ENCODE assay signal across 22 mouse cellular contexts in genomic region chr6:104990366-104990765, GRCm38 (mm10).
DNase-seq lines count a peak whose midpoint lies in the region; ATAC-seq and TF ChIP-seq lines count a peak whose summit lies in the region.
"Had no signal": no experiment of that assay in that cellular context is flagged by ENCODE, and none has a peak within 500 bp of the region (broad histone marks: within the 10 kb centered on the region; RNA-seq: fewer than 3 reads in every experiment).

No protein-coding gene starts in this region.

- H3K27me3 ChIP-seq in forebrain, embryonic 13.5 days = no peaks in the 10 kb centered on the region
- H3K27me3 ChIP-seq in forebrain, postnatal 0 days (ENCODE audit: insufficient read depth, low read length) = no peaks in the 10 kb centered on the region
- H3K27me3 ChIP-seq in forebrain, embryonic 16.5 days (replicated peaks; ENCODE audit: control insufficient read depth, insufficient read depth, low read length) = no peaks in the 10 kb centered on the region
- H3K27me3 ChIP-seq: embryonic facial prominence, embryonic 13.5 days; embryonic facial prominence, embryonic 15.5 days; Patski had no signal

- no peak overlapping the region for H3K27ac ChIP-seq in forebrain, embryonic 13.5 days
- H3K27ac ChIP-seq in forebrain, postnatal 0 days (ENCODE audit: low read depth, low read length) = no peak overlapping the region
- H3K27ac ChIP-seq in forebrain, embryonic 16.5 days (ENCODE audit: low read length) = no peak overlapping the region
- H3K27ac ChIP-seq: embryonic facial prominence, embryonic 13.5 days; embryonic facial prominence, embryonic 15.5 days; gastrocnemius, adult 2 months had no signal

- ATAC-seq in forebrain, embryonic 13.5 days = peak; percentile 78
- ATAC-seq in forebrain, postnatal 0 days = no peak
- peak; percentile 62 for ATAC-seq in forebrain, embryonic 16.5 days
- ATAC-seq: Patski had no signal

- no peak for TF ChIP-seq CTCF in forebrain, postnatal 0 days (IDR thresholded peaks at IDR 0.05; ENCODE audit: low read depth)
- no peak for TF ChIP-seq CTCF in brain, embryonic 14.5 days (IDR thresholded peaks at IDR 0.05; ENCODE audit: borderline replicate concordance, extremely low read depth, insufficient read depth, insufficient read length)

- H3K9me3 ChIP-seq in forebrain, embryonic 13.5 days (replicated peaks) = no peaks in the 10 kb centered on the region
- H3K9me3 ChIP-seq in forebrain, postnatal 0 days (ENCODE audit: low read length) = no peaks in the 10 kb centered on the region
- H3K9me3 ChIP-seq in forebrain, embryonic 16.5 days (ENCODE audit: control insufficient read depth, low read length) = no peaks in the 10 kb centered on the region
- H3K9me3 ChIP-seq: embryonic facial prominence, embryonic 13.5 days; embryonic facial prominence, embryonic 15.5 days had no signal

- no peaks in the 10 kb centered on the region for H3K36me3 ChIP-seq in forebrain, embryonic 13.5 days (ENCODE audit: poor library complexity, severe bottlenecking)
- no peaks in the 10 kb centered on the region for H3K36me3 ChIP-seq in forebrain, postnatal 0 days (ENCODE audit: insufficient read depth)
- H3K36me3 ChIP-seq in forebrain, embryonic 16.5 days (ENCODE audit: control insufficient read depth, insufficient read depth) = no peaks in the 10 kb centered on the region
- H3K36me3 ChIP-seq: embryonic facial prominence, embryonic 13.5 days; embryonic facial prominence, embryonic 15.5 days had no signal

- no peak for TF ChIP-seq POLR2A in brain, embryonic 14.5 days (IDR thresholded peaks at IDR 0.05; ENCODE audit: borderline replicate concordance, extremely low read depth, insufficient read depth, insufficient read length, poor library complexity, severe bottlenecking)

- 16% methylated on average over 2 of the region's 2 CpGs for WGBS in forebrain, embryonic 13.5 days
- WGBS in forebrain, postnatal 0 days = 26% methylated on average over 2 of the region's 2 CpGs
- WGBS in forebrain, embryonic 16.5 days = 15% methylated on average over 2 of the region's 2 CpGs

- no peak overlapping the region for H3K4me3 ChIP-seq in forebrain, embryonic 13.5 days
- H3K4me3 ChIP-seq in forebrain, postnatal 0 days (ENCODE audit: low read depth, low read length) = no peak overlapping the region
- no peak overlapping the region for H3K4me3 ChIP-seq in forebrain, embryonic 16.5 days (replicated peaks; ENCODE audit: low read length)
- H3K4me3 ChIP-seq: embryonic facial prominence, embryonic 13.5 days; embryonic facial prominence, embryonic 15.5 days; erythroblast, embryonic 14.5 days; gastrocnemius, adult 2 months had no signal

- peaks cover 9% of the 10 kb centered on the region; the same call in 1 of the 2 replicates for H3K4me1 ChIP-seq in forebrain, embryonic 13.5 days
- H3K4me1 ChIP-seq in forebrain, postnatal 0 days (ENCODE audit: insufficient read depth) = no peaks in the 10 kb centered on the region
- H3K4me1 ChIP-seq in forebrain, embryonic 16.5 days (replicated peaks; ENCODE audit: control insufficient read depth, insufficient read depth, low read length) = no peaks in the 10 kb centered on the region
- H3K4me1 ChIP-seq: embryonic facial prominence, embryonic 13.5 days; embryonic facial prominence, embryonic 15.5 days had no signal

- H3K4me2 ChIP-seq in forebrain, embryonic 13.5 days = no peak overlapping the region
- no peak overlapping the region for H3K4me2 ChIP-seq in forebrain, postnatal 0 days (ENCODE audit: low read depth)
- no peak overlapping the region for H3K4me2 ChIP-seq in forebrain, embryonic 16.5 days (ENCODE audit: low read length)
- H3K4me2 ChIP-seq: embryonic facial prominence, embryonic 13.5 days; embryonic facial prominence, embryonic 15.5 days had no signal

- no peak overlapping the region for H3K9ac ChIP-seq in forebrain, embryonic 13.5 days
- H3K9ac ChIP-seq in forebrain, postnatal 0 days = no peak overlapping the region
- H3K9ac ChIP-seq in forebrain, embryonic 16.5 days (replicated peaks; ENCODE audit: low read depth, low read length) = no peak overlapping the region
- H3K9ac ChIP-seq: embryonic facial prominence, embryonic 13.5 days; embryonic facial prominence, embryonic 15.5 days had no signal

- no peak for DNase-seq in forebrain, postnatal 0 days
- peak; percentile 74 for DNase-seq in Muller cell, postnatal 12 days (ENCODE audit: inconsistent ontology term)
- peak; percentile 71 for DNase-seq in brain, embryonic 14.5 days (ENCODE audit: low read depth)
- DNase-seq in adrenal gland, postnatal 25 days = no peak
- no peak for DNase-seq in T-cell, adult 2 months (ENCODE audit: low spot score)
- DNase-seq: adrenal gland, adult 2 months; adrenal gland, postnatal 10 days; adrenal gland, postnatal 36 days; cerebellum, adult 11 months; cerebellum, adult 18-20 months; cerebellum, adult 8-10 months; cerebellum, adult 9-11 months; cerebellum, postnatal 14 days; cerebellum, postnatal 36 days; embryo, embryonic 11 days; gastrocnemius, adult 2 months had no signal

Comparison
In these comparisons a context has a peak if more than half of its experiments do, and no peak if none do; other contexts are left out.
1. DNase-seq: peak in Muller cell, postnatal 12 days (single experiment) and brain, embryonic 14.5 days (single experiment); none in forebrain, postnatal 0 days (single experiment), adrenal gland, postnatal 25 days (single experiment) and T-cell, adult 2 months (single experiment).